Mouse (Mus musculus): ENCODE results near the gene Aox2.

Gene Aox2

DNA sequence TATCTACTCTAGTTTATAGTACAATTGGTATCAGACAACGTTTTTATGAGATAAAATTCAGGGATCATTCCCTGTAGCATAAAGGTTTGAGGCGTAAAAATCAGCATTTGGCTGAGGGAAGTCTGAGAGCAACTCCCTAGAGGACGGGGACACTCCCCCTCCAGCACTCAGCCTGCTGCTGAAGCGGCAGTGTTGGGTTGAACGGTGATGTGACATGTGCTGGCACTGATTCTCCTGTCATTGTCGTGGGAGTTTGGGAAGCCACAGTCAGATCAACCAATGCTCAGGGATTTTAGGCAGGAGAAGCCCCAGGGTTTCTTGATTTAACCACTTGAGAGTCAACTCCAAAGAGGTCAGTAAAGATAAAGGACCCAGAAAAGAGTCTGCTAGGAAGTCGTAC, 6.4 kb downstream of the Aox2 start:
- in situ Hi-C loops (cut with MseI, MboI) = loop anchor here in 1 of 2 experiments (25.0 kb wide), 1 partner anchor 872 kb away; the partner anchor contains the start of genes Maip1 and Tyw5

DNA sequence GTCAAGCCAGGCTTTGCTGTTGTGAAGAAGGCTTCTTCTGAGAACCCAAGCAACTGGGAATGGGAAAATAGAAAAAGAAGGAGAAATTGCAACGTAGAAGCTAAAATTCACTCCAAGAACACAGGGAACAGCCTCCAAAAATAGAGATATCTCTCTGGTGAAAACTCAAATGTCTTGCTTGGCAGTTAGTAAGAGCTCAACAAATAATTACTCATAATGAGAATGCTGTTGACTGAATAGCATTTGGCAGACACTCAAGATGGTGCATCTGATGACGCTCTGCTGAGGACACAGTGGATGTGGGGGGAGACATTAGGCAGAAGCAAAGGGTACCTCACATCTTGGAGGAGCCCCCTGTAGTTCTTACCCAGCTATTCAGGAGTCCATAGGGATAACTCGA, 10.0 kb downstream of the Aox2 start:
- in situ Hi-C loops (cut with MseI, MboI) = loop anchor here in 1 of 2 experiments (25.0 kb wide), 1 partner anchor 876 kb away; the partner anchor contains the start of genes Maip1 and Tyw5

DNA sequence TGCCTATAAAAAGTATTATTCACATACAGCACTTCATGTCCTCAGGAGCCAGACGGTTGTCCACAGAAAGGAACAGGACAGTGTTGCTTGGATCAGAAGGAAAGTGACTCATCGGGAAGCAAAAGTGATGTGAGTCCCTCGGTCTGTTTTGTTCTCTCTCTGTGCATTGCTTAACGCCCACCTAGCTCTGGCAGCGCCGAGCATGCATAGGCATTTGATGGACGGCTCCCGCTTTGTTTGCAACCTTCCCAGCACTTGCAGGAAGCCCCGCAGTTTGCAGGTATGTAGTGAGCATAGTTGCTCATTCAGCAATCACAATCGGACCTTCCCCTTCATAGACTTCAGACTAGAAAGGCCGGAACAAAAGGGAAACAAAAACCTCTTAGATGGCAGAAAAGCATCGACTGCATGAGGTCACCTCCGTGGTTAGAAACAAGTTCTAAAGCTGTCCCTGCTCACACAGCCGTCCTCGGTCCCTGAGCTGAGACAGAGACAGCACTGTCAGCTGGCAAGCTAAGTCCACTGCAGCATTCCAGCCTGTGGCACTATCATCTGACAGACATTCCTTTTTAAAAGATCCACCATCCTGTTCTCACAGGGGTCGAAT, 11.8 kb downstream of the Aox2 start:
- in situ Hi-C loops (cut with MseI, MboI) = loop anchor here (10.0 to 25.0 kb wide), 2 partner anchors 865 to 878 kb away; partner anchors contain the start of genes Maip1 (in 1 of the 2) and Tyw5 (in 1 of the 2)

DNA sequence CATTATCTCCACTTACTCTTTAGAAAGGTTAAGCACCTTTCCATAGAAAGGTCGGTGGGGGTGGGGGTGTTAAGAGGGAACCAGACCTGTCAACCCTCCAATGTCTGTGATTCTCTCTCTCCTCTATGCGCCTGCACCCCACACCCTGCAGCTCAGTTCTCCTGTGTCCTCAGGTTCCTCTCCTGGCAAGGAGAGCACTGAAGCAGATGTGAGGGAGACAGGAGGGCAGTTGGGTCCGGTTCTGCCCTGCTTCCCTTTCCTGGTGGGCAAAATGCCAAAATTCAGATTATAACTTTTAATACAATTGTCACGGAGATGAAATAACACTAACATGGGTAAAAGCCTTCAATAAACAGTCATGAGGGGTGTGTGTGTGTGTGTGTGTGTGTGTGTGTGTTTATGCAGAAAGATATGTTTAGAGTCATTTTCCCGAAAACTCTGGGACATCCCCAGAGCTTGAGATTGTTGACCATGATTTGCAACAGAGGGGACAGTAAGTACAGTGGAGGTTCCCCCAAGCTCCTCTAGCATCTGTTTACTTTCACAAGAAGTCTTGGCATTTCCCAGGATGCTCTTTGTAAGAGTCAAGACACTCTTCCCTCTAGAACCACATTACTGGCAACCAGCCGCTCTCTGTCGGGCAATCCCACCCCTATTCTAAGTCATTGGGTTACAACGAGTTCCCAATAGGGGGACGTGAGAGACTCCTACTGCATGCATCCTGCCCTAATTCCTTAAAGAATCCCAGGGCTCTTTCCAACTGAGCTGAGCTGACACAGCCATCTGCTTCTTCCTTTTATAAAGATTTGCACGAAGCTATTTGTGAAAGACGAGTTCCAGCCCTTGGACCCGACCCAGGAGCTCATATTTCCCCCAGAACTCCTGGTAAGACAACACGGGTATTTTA, 13.5 kb downstream of the Aox2 start:
- in situ Hi-C loops (cut with MseI, MboI) = loop anchor here (10.0 to 25.0 kb wide), 2 partner anchors 867 to 879 kb away; partner anchors contain the start of genes Maip1 (in 1 of the 2) and Tyw5 (in 1 of the 2)

DNA sequence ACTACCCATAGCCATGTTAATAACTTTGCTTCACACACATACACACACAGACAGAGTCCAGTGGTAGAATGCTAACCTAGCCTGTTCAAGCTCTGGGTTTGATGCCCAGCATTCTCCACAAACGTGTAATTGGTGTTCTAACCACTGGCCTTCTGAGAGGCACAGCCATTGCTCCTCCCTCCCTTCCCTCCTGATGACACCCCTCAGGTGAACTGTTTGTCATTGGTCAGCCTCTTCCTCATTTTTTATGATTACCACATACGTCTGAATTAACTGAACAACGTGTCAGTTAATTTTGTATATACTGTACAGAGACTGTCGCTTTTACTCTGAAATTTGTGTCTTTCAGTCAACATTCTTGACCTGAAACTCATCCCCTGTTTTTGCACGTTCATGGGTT, 16.6 kb downstream of the Aox2 start:
- in situ Hi-C loops (cut with MseI, MboI) = loop anchor here (10.0 to 25.0 kb wide), 2 partner anchors 870 to 882 kb away; partner anchors contain the start of genes Maip1 (in 1 of the 2) and Tyw5 (in 1 of the 2)

DNA sequence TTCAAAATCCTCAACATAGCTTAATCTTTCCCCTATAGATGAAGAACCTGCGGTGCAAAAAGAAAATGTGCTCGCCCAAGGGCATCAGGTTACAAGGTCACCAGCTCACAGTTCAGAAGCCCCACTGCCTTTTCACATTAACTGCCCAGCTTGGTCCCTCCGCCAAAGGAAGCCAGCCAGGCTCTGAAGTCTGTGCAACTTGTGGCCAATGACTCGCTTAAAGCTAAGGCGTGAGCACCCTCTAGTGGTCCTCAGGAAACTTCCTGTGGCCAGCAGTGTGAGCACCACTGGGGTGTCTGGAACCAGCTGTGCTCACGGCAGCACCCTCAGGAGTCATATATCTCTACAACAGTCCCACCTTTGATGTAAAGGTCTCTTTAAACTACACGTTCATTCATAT, 18.2 kb downstream of the Aox2 start:
- in situ Hi-C loops (cut with MseI, MboI) = loop anchor here (10.0 to 25.0 kb wide), 2 partner anchors 871 to 884 kb away; partner anchors contain the start of genes Maip1 (in 1 of the 2) and Tyw5 (in 1 of the 2)

DNA sequence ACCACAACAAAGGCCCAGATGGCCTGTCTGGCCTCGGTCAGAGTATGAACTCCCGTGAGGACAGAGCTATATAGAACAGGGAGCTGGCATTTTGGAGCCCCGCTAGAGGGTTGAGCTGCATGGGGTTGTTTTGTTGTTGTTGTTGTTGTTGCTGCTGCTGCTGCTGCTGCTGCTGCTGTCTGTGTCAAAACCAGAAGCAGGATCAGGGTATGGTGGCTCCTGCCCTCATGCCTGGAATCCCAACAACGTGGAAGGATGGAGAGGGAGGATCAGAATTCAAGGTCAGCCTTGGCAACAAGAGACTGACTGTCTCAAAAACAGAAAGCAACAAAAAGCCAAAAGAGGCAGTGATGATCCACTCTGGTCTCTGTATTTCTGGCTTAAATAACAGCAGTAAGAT, 18.7 kb downstream of the Aox2 start:
- in situ Hi-C loops (cut with MseI, MboI) = loop anchor here (10.0 to 25.0 kb wide), 2 partner anchors 872 to 885 kb away; partner anchors contain the start of genes Maip1 (in 1 of the 2) and Tyw5 (in 1 of the 2)

DNA sequence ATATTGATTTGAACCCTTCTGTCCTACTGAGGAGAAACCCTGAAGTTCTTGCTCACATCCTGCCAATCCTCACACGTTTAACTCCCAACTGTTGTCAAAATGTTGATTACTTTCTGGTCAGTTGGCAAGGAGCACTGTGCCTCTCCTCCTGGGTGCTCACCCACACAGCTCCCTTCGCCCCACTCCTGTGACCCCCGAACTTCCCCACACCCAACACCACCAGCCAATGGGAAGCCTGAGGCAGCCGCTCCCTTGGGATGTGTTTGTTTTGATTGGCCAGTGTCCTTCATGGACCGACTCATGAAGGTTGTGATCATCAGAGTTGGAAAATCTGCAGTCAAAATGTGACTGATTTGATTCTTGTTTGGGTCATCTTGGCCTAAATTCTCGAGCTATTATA, 20.2 kb downstream of the Aox2 start:
- in situ Hi-C loops (cut with MseI, MboI) = loop anchor here (10.0 to 25.0 kb wide), 2 partner anchors 874 to 886 kb away; partner anchors contain the start of genes Maip1 (in 1 of the 2) and Tyw5 (in 1 of the 2)

DNA sequence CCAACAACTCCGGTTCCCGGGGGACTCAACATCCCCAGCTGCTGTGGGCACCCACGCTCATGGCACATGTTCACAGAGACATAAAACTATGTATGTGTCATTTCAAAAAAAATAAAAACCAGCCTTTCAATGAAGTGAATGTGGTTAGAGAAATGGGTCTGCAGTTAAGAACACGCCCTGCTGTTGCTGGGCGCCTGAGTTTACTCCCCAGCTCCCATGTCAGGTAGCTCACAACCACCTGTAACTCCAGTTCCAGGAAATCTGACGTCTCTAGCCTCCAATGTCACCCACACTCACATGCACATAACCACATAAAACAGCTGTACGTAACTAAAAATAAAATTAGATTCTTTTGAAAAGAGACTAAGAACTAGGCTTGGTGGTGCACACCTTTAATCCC, 22.9 kb downstream of the Aox2 start:
- in situ Hi-C loops (cut with MseI, MboI) = loop anchor here (10.0 kb wide), 1 partner anchor 94 kb away; the partner anchor contains the start of gene Bzw1 (in 2 of the 2)

DNA sequence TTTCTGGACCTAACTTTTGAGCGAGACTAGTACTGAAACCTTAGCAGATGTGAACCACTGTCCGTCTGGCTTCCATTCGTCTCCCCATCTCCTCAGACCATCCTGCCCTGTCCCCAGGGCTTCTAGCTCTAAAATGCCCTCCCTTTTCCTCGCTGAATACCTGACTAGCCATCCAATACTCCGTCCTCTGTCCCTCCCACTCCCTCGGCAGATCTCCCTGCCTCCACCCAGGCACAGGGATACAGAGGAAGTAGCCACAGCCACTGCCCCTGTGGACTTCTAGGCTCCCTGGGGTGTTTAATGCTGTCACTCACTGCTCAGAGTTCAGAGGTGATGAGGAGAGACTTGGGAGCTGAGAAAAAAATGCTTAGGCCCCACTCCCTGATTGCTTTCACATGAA, 23.9 kb downstream of the Aox2 start:
- in situ Hi-C loops (cut with MseI, MboI) = loop anchor here (10.0 kb wide), 1 partner anchor 93 kb away; the partner anchor contains the start of gene Bzw1 (in 2 of the 2)

DNA sequence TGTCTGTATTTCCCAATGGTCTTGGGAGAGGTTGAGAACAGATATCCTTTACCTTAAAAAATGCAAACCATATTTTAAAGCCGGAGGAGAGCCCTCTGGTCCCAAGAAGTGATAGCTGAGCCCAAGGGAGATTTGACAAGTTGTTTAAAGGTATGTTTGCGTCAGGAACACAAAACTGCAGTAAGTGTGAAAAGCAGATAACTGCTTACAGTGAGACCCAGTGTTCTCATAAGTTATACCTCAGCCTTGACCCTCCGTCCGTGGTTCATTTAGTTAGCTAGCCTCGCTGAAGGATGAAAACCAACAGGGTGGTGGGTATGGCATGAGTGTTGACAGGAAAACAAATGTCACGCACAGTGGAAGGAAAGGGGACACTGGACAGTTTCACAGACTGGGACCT, 24.9 kb downstream of the Aox2 start:
- in situ Hi-C loops (cut with MseI, MboI) = loop anchor here (10.0 kb wide), 1 partner anchor 92 kb away; the partner anchor contains the start of gene Bzw1 (in 2 of the 2)

DNA sequence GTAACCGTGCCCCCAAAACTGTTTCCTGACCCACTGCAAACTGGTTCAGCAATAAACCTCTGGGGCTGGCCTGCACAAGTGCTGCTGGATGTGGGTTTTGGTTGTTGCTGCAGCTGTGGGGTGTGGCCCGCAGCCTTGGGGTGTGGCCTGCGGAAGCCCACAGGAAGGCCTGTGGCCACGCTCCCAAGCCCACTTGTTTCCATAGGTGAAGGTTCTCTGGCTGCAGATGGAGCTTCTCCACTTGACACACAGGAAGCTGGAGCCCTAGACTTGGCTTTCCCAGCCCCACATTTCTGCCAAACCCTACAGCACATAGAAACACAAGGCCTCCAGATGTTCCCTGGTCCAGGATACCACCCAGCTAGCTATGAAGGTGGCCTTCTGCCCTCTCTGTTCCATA, 25.6 kb downstream of the Aox2 start:
- in situ Hi-C loops (cut with MseI, MboI) = loop anchor here (10.0 kb wide), 1 partner anchor 91 kb away; the partner anchor contains the start of gene Bzw1 (in 2 of the 2)

DNA sequence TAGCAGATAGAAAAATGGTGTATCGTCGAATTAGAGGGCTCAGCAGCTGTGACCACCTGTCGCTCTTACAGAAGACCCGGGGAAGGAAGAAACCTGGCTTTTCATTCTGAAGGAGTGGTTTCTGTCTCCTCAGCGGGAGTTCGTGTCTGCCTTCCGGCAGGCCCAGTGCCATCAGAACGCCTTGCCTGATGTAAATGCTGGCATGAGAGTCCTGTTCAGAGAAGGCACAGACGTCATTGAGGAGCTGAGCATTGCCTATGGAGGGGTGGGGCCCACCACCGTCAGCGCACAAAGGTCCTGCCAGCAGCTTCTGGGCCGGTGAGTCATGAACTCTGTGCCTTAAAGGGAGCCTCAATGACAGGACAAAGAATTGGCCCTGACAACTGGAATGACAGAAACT, 26.2 kb downstream of the Aox2 start:
- in situ Hi-C loops (cut with MseI, MboI) = loop anchor here (10.0 kb wide), 1 partner anchor 91 kb away; the partner anchor contains the start of gene Bzw1 (in 2 of the 2)

DNA sequence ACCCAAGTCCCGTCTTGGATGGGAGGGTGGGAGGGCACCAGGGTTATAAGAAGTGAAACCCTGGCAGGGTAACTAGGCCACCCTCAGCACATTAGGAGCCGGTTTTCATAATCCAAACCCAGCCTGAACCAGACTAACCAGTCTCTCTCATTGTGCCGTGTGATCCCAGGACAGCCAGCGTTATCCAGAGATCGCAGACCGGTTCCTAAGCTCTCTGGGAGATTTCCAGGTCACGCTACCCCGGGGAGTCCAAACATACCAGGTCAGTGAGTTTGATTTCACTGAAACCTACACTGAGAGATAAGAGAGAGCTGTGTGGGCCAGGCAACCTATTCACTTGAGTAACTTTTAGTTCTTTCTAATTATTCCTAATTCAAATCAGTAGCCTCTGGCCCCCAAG, 29.1 kb downstream of the Aox2 start:
- in situ Hi-C loops (cut with MseI, MboI) = loop anchor here (10.0 kb wide), 1 partner anchor 88 kb away; the partner anchor contains the start of gene Bzw1 (in 2 of the 2)

DNA sequence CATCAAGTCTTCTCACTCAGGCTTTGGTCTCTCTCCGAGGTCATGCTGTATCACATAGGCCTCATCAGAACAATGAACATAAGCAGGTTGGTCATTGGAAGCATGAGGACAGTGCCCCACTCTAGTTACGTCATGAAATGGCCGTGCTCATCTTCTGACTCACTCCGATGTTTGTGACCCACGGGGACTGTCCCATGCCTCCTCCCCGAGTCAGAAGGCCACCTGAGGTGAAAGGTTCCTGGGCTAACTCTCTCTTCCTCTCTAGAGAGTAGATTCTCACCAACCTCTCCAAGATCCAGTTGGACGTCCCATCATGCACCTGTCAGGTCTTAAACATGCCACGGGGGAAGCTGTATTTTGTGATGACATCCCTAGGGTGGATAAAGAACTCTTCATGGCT, 30.5 kb downstream of the Aox2 start:
- in situ Hi-C loops (cut with MseI, MboI) = loop anchor here (10.0 kb wide), 1 partner anchor 86 kb away; the partner anchor contains the start of gene Bzw1 (in 2 of the 2)

DNA sequence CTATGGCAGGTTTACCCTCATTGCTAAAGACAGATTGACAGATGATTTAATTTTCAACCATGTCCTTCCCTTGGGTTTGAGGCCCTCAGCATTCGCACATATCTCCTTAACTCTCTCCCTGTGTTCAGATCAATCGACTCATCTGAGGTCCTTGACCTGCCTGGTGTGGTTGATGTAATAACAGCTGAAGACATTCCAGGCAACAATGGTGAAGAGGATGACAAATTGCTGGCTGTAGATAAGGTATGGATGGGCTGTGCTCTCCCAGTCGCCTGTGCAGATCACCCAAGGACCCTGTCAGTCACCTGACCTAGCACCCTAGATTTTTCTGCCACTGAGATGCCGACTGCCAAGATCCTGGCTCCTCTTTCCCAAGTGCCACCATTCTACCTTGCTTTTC, 31.7 kb downstream of the Aox2 start:
- in situ Hi-C loops (cut with MseI, MboI) = loop anchor here (10.0 kb wide), 1 partner anchor 85 kb away; the partner anchor contains the start of gene Bzw1 (in 2 of the 2)

DNA sequence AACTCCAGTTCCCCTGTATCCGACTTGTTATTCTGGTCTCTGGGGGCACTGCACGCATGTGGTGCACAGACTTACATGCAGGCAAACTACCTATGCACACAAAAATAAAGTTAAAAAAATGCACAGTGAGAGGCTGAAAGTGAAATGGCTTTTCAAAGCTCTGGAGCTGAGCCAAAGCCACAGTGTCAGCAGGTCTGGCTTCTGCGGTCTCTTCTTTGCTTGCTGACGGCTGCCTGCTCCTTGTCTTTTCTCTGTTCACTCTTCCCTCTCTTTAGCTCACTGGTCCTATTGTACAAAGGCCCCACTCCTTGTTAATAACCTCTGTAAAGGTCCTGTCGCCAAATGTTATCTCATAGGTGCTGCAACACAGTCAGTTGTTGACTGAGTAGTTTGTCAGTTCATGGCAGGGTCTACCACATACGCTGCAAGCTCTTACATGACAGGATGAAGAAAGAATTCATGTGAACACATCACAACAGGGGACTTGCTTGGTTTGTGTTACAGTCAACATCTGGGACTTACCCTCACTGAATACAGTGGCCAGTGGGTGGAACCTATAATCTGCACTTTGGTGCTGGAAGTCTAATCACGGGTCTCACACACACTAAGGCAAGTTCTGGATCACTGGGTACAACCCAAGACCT, 33.2 kb downstream of the Aox2 start:
- in situ Hi-C loops (cut with MseI, MboI) = no loop called here

DNA sequence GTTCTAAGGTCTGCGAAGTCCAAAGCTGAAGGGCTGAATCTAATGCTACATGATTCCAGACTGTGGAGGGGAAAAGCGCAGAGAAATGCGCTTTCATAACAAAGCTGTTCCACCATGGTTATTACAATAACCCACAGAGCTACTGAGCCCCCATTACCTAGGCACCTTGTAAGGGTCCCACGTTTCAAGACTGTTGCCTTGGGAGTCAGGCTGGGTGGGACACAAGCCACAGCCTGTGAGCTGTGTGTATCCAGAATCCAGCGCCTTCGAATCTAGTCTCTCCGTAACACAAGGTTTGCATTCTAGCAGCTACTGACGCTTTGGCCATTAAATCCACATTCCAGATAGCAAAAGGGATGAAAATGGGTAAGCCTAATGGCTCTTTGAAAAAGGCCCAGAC, 35.0 kb downstream of the Aox2 start:
- in situ Hi-C loops (cut with MseI, MboI) = no loop called here

DNA sequence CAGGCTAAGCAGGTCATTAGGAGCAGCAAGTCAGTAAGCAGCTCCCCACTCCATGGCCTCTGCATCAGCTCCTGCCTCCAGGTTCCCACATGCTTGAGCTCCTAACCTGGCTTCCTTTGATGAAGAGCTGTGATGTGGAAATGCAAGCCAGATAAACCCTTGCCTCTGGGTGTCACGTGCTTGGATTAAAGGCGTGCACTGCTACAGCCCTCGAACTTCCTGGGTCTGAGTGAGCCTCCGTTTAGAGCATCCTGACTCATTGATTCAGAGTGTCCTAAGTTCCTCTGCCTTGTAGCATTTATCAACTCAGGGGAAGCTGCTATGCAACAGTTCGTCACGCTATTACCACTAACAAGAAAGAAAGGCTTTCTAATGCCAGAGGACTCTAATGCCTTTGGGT, 37.4 kb downstream of the Aox2 start:
- in situ Hi-C loops (cut with MseI, MboI) = no loop called here

DNA sequence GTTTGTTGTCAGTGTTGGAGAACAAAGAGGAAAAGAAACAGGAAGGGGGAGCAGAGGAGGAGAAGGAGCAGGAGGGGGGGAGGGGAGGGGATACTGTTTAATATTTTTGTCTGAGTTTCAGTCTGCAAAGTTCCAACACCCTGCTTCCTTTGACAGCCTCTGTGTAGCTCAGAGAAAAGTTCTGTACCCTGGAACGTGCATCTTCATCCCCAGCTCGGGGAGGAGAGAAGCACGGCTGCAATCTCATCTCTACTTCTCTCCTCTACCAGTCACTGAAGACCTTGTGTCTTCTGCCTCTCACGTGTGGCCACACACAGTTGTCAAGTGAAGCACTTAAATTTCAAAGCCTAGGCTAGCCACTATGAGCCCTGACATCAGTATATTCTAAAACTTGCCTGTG, 55.1 kb downstream of the Aox2 start:
- in situ Hi-C loops (cut with MseI, MboI) = no loop called here

DNA sequence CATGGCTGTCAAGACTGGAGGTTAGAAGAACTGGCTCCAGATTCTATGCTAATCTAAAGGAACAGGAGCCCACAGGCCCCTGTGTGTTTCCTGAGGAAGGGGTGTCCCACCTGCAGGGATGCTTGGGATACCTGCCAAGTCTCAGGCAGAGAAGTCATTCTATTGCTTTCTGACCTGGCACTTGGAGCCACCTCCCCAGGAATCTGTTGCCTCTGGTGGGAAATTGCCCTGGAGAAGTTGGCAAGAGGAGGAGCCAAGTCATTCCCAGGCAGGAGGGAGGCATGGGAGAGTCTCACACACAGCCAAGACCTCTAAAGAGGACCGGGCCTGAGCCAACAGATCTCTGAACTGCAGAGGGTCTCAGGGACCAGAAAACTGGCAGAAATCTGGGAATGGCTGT, 61.8 kb downstream of the Aox2 start:
- in situ Hi-C loops (cut with MseI, MboI) = no loop called here

Measured in mouse trophoblast stem cell (cell line).